Mouse (Mus musculus) heart, embryonic 10.5 days (tissue): ENCODE results near the gene Ghr. TPM values are rescaled to one million over a fixed set of nuclear protein-coding genes. Genes with fewer than 3 reads are reported as not detected.

Source experiments
- DNase-seq: peaks from one replicate; pipeline ENCODE4 v3.0.0-alpha.2; 2017; ENCODE audit warnings: low spot score
- H3K27ac ChIP-seq: fragments of 300-500 bp; sonication (generic); 2 replicates; pipeline ENCODE4 v1.5.1; 2016; ENCODE audit warnings: mild to moderate bottlenecking
- H3K27me3 ChIP-seq: fragments of 300-500 bp; sonication (generic); 2 replicates; pipeline ENCODE4 v1.6.1; 2016; ENCODE audit warnings: mild to moderate bottlenecking; ENCODE audit not compliant: poor library complexity, insufficient read depth, severe bottlenecking
- H3K36me3 ChIP-seq: fragments of 300-500 bp; sonication (generic); 2 replicates; pipeline ENCODE4 v1.6.1; 2016; ENCODE audit warnings: mild to moderate bottlenecking, moderate library complexity
- H3K4me1 ChIP-seq: fragments of 300-500 bp; sonication (generic); 2 replicates; pipeline ENCODE4 v1.6.1; 2016; ENCODE audit warnings: mild to moderate bottlenecking
- H3K4me3 ChIP-seq: fragments of 300-500 bp; sonication (generic); 2 replicates; pipeline ENCODE4 v1.5.1; 2016; ENCODE audit warnings: mild to moderate bottlenecking, moderate library complexity
- H3K9me3 ChIP-seq: fragments of 300-500 bp; sonication (generic); 2 replicates; pipeline ENCODE4 v1.6.1; 2016; ENCODE audit warnings: mild to moderate bottlenecking, moderate library complexity
- WGBS: fragments of 180-500 bp; shearing (Covaris S2); methylation state at CpG from one replicate; pipeline ENCODE4 v1.1.7; 2016; 5-methylcytosine and 5-hydroxymethylcytosine counted together
- polyA plus RNA-seq: library from polyadenylated mRNA; unstranded; fragments of >200 nt; fragmentation: Nextera tagmentation; extraction: Ambion mirVana; gene quantifications from 2 replicates; pipeline ENCODE4 v1.2.1, GENCODE M21; 2016

Ghr gene
- polyA plus RNA-seq, 1 experiment from 2014 or later, result 45.1 TPM

DNA sequence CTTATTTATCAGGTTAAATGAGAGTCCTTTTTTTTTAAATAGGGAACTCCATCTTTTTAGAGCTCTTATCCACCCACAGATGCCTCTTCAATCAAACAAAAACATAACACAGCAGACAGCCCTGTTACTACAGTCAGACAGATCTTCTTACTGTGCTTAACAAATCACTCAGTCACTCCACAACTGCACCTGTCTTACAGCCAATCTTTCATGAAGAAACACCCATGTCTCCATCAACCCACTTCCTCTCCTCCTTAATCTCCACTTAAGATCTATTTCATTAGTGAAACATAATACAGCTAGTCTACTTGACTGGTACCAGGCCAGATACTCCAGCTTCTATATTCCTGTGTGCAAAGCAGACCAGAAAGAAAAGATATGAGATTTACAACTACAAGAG lies 153.9 kb downstream of the Ghr start:
- Histone ChIP-seq H3K9me3 (no peaks in the 10 kb centered on the region), H3K4me1 (peaks cover 47% of the 10 kb centered on the region), H3K4me3 (no peak overlapping the region), H3K27me3 (no peaks in the 10 kb centered on the region), H3K36me3 (no peaks in the 10 kb centered on the region), H3K27ac (no peak overlapping the region)
- DNase-seq, result no peak

DNA sequence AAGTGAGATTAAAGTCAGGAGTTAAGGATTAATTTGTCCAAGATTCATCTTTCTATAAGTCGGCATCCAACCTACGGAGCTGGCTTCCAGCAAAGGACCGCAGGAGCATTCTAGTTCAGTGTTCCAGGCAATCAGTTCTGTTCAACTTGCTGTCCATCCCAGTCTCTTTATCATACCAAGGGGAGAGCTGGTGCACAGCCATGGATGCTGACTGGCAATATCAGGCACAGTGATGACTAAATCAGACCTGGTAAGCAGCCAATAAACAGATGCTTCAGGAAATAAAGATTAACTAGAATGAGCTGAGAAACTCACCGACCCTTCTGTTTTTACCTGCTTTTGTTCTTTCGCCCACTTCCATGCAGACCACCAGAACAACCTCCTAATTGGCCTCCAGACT lies 154.3 kb downstream of the Ghr start:
- Histone ChIP-seq H3K9me3 (no peaks in the 10 kb centered on the region), H3K4me1 (peaks cover 43% of the 10 kb centered on the region), H3K36me3 (no peaks in the 10 kb centered on the region), H3K27me3 (no peaks in the 10 kb centered on the region), H3K27ac (no peak overlapping the region), H3K4me3 (no peak overlapping the region)
- DNase-seq, result no peak
- WGBS, result 88% methylated on average over 5 of the region's 5 CpGs

GRCm38 (mm10) chr15:3426401-3426800 lies 156.9 kb downstream of the Ghr start:
- H3K4me1 ChIP-seq, result peaks cover 31% of the 10 kb centered on the region
- no peak overlapping the region for H3K27ac ChIP-seq
- DNase-seq, result no peak
- H3K36me3 ChIP-seq, result no peaks in the 10 kb centered on the region
- WGBS, result 58% methylated on average over 4 of the region's 4 CpGs
- H3K9me3 ChIP-seq, result no peaks in the 10 kb centered on the region
- no peak overlapping the region for H3K4me3 ChIP-seq
- no peaks in the 10 kb centered on the region for H3K27me3 ChIP-seq

GRCm38 (mm10) chr15:3423177-3423576 lies 160.1 kb downstream of the Ghr start:
- H3K4me1 ChIP-seq, result peaks cover 16% of the 10 kb centered on the region
- H3K9me3 ChIP-seq, result no peaks in the 10 kb centered on the region
- 54% methylated on average over 4 of the region's 4 CpGs for WGBS
- no peaks in the 10 kb centered on the region for H3K27me3 ChIP-seq
- H3K27ac ChIP-seq, result 0 out of 2 replicates have a peak overlapping the region, but pooled peaks have one; percentile 10
- H3K36me3 ChIP-seq, result no peaks in the 10 kb centered on the region
- DNase-seq, result no peak
- H3K4me3 ChIP-seq, result no peak overlapping the region

DNA sequence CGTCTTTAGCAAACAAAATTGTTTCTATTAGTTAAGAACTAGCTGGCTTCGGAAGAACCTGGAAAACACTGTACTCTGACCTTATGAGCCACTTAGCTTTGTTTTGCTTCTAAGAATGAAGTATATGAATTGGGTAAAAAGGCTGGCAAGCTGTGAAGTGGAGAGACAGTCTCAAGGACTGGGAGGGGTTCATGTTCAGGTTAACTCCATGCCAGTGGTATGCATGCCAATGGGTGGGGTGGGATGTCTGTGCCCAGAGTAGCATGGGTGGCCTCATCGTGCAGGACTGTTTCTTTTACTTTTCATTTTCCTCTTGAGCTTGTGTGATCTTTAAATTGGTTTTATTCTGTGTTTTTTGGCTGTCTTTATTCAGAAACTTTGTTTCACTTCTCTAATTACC lies 165.6 kb downstream of the Ghr start:
- Histone ChIP-seq H3K27me3 (no peaks in the 10 kb centered on the region), H3K36me3 (no peaks in the 10 kb centered on the region), H3K9me3 (no peaks in the 10 kb centered on the region), H3K4me1 (no peaks in the 10 kb centered on the region), H3K27ac (no peak overlapping the region), H3K4me3 (no peak overlapping the region)
- 80% methylated on average over 3 of the region's 3 CpGs for WGBS
- DNase-seq, result no peak

DNA sequence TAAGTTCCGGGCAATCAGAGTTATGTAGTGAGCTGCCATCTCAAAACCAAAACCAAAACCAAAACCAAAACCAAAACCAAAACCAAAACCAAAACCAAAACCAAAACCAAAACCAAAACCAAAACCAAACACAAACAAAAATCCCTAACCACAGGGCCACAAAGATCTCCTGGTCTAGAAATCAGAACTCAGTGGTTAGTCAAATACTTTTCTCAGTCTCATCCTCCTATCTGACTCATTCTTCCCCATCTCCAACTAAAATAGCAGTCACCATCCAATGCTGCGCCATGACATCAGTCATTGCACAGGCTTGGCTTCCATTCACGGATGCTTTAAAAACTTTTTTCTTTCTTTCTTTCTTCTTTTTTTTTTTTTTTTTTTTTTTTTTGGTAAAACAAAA lies 170.2 kb downstream of the Ghr start:
- 96% methylated on average over 3 of the region's 3 CpGs for WGBS
- Histone ChIP-seq H3K9me3 (no peaks in the 10 kb centered on the region), H3K36me3 (no peaks in the 10 kb centered on the region), H3K4me1 (no peaks in the 10 kb centered on the region), H3K4me3 (no peak overlapping the region), H3K27me3 (no peaks in the 10 kb centered on the region), H3K27ac (no peak overlapping the region)
- DNase-seq, result no peak

DNA sequence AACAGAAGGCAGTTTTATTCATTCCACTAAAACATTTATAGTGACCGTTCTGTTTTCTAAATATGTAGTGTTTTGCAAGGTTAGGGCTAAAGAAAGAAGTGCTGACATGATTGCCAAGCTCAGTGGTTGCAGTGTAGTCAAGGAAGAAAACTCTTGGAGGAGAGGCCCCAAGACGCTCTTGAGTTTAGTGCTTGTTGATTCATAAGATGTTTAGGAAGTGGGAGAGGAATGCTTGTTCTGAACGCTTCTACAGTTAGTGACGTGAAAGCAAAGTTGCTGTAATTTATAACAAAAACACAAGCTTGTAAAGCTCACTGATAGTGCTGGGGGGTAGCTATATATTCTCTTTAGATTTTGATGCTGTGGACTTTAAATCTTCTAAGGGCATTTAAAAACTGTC lies 174.8 kb downstream of the Ghr start:
- Histone ChIP-seq H3K4me1 (no peaks in the 10 kb centered on the region), H3K36me3 (no peaks in the 10 kb centered on the region), H3K9me3 (no peaks in the 10 kb centered on the region), H3K4me3 (no peak overlapping the region), H3K27ac (no peak overlapping the region), H3K27me3 (no peaks in the 10 kb centered on the region)
- DNase-seq, result no peak
- WGBS, result 79% methylated on average over 4 of the region's 4 CpGs

DNA sequence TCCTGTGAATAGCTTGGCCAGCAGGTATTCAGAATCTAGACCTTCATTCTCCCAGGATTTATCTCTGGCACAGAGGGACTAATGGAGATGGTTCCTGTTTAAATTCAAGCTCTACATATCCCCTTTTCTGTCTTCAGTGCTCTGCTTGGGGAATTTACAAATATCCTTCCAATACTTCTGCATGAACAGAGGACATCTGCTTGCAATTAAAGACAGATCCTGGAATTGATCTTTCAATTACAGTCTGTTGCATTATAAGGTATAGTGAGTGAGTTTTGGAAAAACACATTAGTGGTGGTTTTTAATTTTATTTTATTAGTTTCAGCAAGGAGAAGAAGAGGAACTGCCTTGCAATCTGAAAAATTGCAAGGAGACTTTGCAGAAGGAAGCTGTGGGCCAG lies 184.1 kb downstream of the Ghr start:
- Histone ChIP-seq H3K4me3 (no peak overlapping the region), H3K4me1 (0 out of 2 replicates have a peak, but pooled peaks cover 4% of the 10 kb centered on the region), H3K27me3 (no peaks in the 10 kb centered on the region), H3K36me3 (no peaks in the 10 kb centered on the region), H3K9me3 (no peaks in the 10 kb centered on the region), H3K27ac (no peak overlapping the region)
- DNase-seq, result no peak

DNA sequence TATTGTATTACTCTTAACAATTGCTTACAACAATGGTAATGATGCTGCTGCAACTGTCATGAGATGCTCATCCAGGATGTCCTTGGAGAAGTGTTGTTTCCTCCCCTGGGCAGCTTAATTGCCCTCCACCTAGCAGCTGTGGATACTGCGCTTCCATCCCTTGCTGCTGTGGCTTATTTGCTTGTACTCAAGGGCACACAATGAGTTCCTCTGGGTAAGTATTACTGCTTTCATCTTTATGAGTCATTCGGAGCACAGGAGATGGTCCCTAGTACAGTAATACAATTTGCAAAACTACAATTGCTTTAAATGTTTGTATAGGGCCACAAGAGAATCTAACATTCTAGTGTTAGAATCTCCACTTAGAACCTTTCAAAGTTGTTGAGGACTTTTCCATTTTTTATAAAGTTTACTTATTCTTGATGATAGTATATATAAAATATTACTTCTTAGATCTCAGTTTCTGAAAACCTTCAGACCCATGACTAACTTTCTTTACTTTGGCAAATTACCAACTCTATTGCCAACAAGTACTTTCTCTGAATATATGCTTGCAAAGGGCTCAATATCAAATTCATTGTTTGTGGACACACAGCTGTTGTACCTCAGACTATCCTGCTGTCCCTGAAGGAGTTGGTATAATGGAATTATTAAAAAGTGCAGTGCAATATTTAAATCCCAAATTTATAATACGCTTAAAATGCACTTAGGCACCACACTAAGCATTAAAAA lies 185.8 kb downstream of the Ghr start:
- no peak overlapping the region for H3K27ac ChIP-seq
- H3K4me3 ChIP-seq, result no peak overlapping the region
- 88% methylated on average over 3 of the region's 3 CpGs for WGBS
- H3K9me3 ChIP-seq, result no peaks in the 10 kb centered on the region
- no peaks in the 10 kb centered on the region for H3K27me3 ChIP-seq
- H3K4me1 ChIP-seq, result 0 out of 2 replicates have a peak, but pooled peaks cover 4% of the 10 kb centered on the region
- no peak for DNase-seq
- no peaks in the 10 kb centered on the region for H3K36me3 ChIP-seq

- WGBS, result 71% methylated on average over 2 of the region's 2 CpGs
- 0 out of 2 replicates have a peak, but pooled peaks cover 3% of the 10 kb centered on the region for H3K4me1 ChIP-seq
- no peak overlapping the region for H3K4me3 ChIP-seq
- no peaks in the 10 kb centered on the region for H3K9me3 ChIP-seq
- no peaks in the 10 kb centered on the region for H3K27me3 ChIP-seq
- no peak for DNase-seq
- H3K27ac ChIP-seq, result no peak overlapping the region
- no peaks in the 10 kb centered on the region for H3K36me3 ChIP-seq
Observed at GRCm38 (mm10) chr15:3396149-3396548, 187.1 kb downstream of the Ghr start.

DNA sequence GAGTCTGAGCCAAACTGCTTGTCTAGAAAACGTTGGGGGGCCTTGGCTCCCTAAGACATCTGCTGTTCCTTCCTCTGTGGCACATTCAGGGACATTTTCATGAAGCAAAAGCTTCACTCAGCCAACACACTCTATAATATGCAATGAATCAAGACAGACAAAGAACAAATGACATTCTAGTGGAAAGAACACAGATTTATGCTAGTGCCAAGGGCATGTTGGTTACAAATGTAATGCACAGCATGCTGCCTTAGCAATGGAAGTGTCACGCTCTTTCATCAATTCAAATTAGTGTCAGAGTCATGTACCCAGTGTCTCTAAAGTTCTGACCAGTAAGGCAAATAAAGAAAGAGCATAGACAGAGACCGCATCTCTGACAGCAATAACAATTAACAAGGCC lies 187.6 kb downstream of the Ghr start:
- Histone ChIP-seq H3K27me3 (no peaks in the 10 kb centered on the region), H3K9me3 (no peaks in the 10 kb centered on the region), H3K27ac (no peak overlapping the region), H3K36me3 (no peaks in the 10 kb centered on the region), H3K4me1 (no peaks in the 10 kb centered on the region), H3K4me3 (no peak overlapping the region)
- WGBS, result 79% methylated on average over 3 of the region's 3 CpGs
- DNase-seq, result no peak

GRCm38 (mm10) chr15:3390722-3391121 lies 192.6 kb downstream of the Ghr start:
- Histone ChIP-seq H3K4me3 (no peak overlapping the region), H3K4me1 (no peaks in the 10 kb centered on the region), H3K27me3 (no peaks in the 10 kb centered on the region), H3K36me3 (no peaks in the 10 kb centered on the region), H3K9me3 (no peaks in the 10 kb centered on the region), H3K27ac (no peak overlapping the region)
- no peak for DNase-seq

DNA sequence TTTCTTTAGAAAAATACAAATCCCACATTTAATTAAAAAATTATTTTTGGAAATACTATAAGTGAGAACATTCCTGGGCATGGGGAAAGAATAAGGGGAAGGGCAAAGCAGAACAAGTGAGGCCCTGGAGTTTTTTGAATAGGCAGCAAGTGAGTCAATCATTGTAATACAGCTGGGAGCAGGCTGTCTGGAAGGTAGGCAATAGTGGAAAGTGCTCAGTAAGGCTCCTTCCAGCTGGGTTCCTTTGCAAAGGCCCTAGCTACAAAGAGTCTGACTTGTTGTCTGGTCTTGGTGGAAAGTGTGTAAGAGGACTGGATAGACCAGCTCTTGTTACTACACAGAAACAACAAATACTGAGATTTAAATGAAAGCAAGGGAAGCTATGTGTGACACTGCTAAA lies 194.3 kb downstream of the Ghr start:
- no peak overlapping the region for H3K27ac ChIP-seq
- no peak for DNase-seq

DNA sequence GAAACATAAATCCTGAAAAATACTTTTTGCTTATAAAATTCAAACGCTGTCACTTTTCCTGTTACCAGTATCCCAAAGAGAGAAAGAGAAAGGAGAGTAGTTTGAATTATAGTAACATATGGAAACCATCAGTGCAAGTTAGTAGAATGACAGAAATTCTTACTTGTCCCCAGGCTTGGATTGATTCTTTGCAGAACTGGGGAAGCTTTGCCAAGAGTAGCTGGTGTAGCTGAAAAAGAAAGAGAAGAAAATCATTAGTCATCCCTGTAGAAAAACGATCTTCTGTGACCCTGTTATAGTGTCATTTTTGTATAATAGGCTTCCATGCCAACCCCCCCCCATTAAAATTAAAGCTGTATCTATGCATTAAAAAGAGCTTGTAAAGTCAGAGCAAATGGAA lies 194.8 kb downstream of the Ghr start:
- H3K36me3 ChIP-seq, result no peaks in the 10 kb centered on the region
- no peak overlapping the region for H3K4me3 ChIP-seq
- WGBS, result 78% methylated on average over 2 of the region's 2 CpGs
- no peak overlapping the region for H3K27ac ChIP-seq
- no peaks in the 10 kb centered on the region for H3K9me3 ChIP-seq
- no peaks in the 10 kb centered on the region for H3K27me3 ChIP-seq
- DNase-seq, result no peak
- H3K4me1 ChIP-seq, result no peaks in the 10 kb centered on the region

More for the DNA sequence above, 194.3 kb downstream of the Ghr start:
- no peaks in the 10 kb centered on the region for H3K4me1 ChIP-seq
- H3K4me3 ChIP-seq, result no peak overlapping the region
- no peaks in the 10 kb centered on the region for H3K9me3 ChIP-seq
- H3K36me3 ChIP-seq, result no peaks in the 10 kb centered on the region
- no peaks in the 10 kb centered on the region for H3K27me3 ChIP-seq
